Mouse (Mus musculus) stomach, embryonic 16.5 days (tissue): ENCODE data around the gene Tprn. TPM values are rescaled to one million over a fixed set of nuclear protein-coding genes. Genes with fewer than 3 reads are reported as not detected.

Source experiments
- polyA plus RNA-seq: library from polyadenylated mRNA; unstranded; fragments of >200 nt; fragmentation: Nextera tagmentation; extraction: Ambion mirVana; gene quantifications from 2 replicates; pipeline ENCODE4 v1.2.1, GENCODE M21; 2015

Gene Tprn
- polyA plus RNA-seq, 1 experiment from 2014 or later = 17.9 TPM

Other genes with a start within 250 kb of the Tprn start
- gene Nsmf, start 208.3 kb upstream of the Tprn start, polyA plus RNA-seq = 57.2 and 62.0 TPM in 2 replicates
- gene Entpd8, start 182.3 kb upstream of the Tprn start, polyA plus RNA-seq = 2.5 and 2.6 TPM in 2 replicates
- gene Noxa1, start 167.5 kb upstream of the Tprn start, polyA plus RNA-seq = 8.1 and 8.8 TPM in 2 replicates
- 9.9 and 11.0 TPM in 2 replicates for gene Nrarp, start 81.9 kb upstream of the Tprn start, polyA plus RNA-seq
- 16.8 and 19.2 TPM in 2 replicates for gene Tor4a, start 65.7 kb upstream of the Tprn start, polyA plus RNA-seq
- 102 and 109 TPM in 2 replicates for gene Nelfb, start 51.1 kb upstream of the Tprn start, polyA plus RNA-seq
- gene Stpg3, start 48.0 kb upstream of the Tprn start, polyA plus RNA-seq = 0.06 TPM in 1 of 2 replicates, not detected in the other
- gene Fam166a, start 43.9 kb upstream of the Tprn start, polyA plus RNA-seq = not detected in 2 replicates
- 631 and 720 TPM in 2 replicates for gene Tubb4b, start 37.9 kb upstream of the Tprn start, polyA plus RNA-seq
- gene Slc34a3, start 28.3 kb upstream of the Tprn start, polyA plus RNA-seq = 0.71 and 1.1 TPM in 2 replicates
- gene Rnf224, start 25.8 kb upstream of the Tprn start, polyA plus RNA-seq = 0.23 and 0.64 TPM in 2 replicates
- gene Rnf208, start 20.4 kb upstream of the Tprn start, polyA plus RNA-seq = 11.3 and 14.2 TPM in 2 replicates
- 66.0 and 120 TPM in 2 replicates for gene Cysrt1, start 20.2 kb upstream of the Tprn start, polyA plus RNA-seq
- 10.1 and 12.8 TPM in 2 replicates for gene AL732309.1, start 15.8 kb upstream of the Tprn start, polyA plus RNA-seq
- gene Tmem203, start 7.2 kb upstream of the Tprn start, polyA plus RNA-seq = 19.5 and 20.2 TPM in 2 replicates
- gene Ssna1, start 9.8 kb downstream of the Tprn start, polyA plus RNA-seq = 199 TPM in 2 replicates
- 123 and 134 TPM in 2 replicates for gene Anapc2, start 9.9 kb downstream of the Tprn start, polyA plus RNA-seq
- gene Tmem210, start 25.5 kb downstream of the Tprn start, polyA plus RNA-seq = not detected in 2 replicates
- gene Lrrc26, start 27.3 kb downstream of the Tprn start, polyA plus RNA-seq = 14.3 and 20.3 TPM in 2 replicates
- 2.0 and 2.3 TPM in 2 replicates for gene Grin1, start 56.6 kb downstream of the Tprn start, polyA plus RNA-seq
- gene Man1b1, start 69.7 kb downstream of the Tprn start, polyA plus RNA-seq = 46.0 and 47.0 TPM in 2 replicates
- 23.8 and 26.8 TPM in 2 replicates for gene Dpp7, start 93.7 kb downstream of the Tprn start, polyA plus RNA-seq
- gene Uap1l1, start 103.1 kb downstream of the Tprn start, polyA plus RNA-seq = 34.8 and 40.0 TPM in 2 replicates
- 30.7 and 35.9 TPM in 2 replicates for gene Sapcd2, start 109.7 kb downstream of the Tprn start, polyA plus RNA-seq
- 16.6 and 19.4 TPM in 2 replicates for gene Entpd2, start 133.3 kb downstream of the Tprn start, polyA plus RNA-seq
- gene Npdc1, start 136.7 kb downstream of the Tprn start, polyA plus RNA-seq = 54.9 and 66.1 TPM in 2 replicates
- gene Fut7, start 160.6 kb downstream of the Tprn start, polyA plus RNA-seq = 0.19 TPM in 1 of 2 replicates, not detected in the other
- gene Abca2, start 166.1 kb downstream of the Tprn start, polyA plus RNA-seq = 4.0 and 4.6 TPM in 2 replicates
- 60.5 and 113 TPM in 2 replicates for gene Clic3, start 194.2 kb downstream of the Tprn start, polyA plus RNA-seq
- gene Paxx, start 198.5 kb downstream of the Tprn start, polyA plus RNA-seq = 44.1 and 49.4 TPM in 2 replicates
- gene Ptgds, start 207.4 kb downstream of the Tprn start, polyA plus RNA-seq = 6.1 and 6.7 TPM in 2 replicates
- gene Lcn12, start 231.3 kb downstream of the Tprn start, polyA plus RNA-seq = not detected in 2 replicates
- gene Fbxw5, start 238.1 kb downstream of the Tprn start, polyA plus RNA-seq = 76.5 and 86.0 TPM in 2 replicates
- gene C8g, start 239.1 kb downstream of the Tprn start, polyA plus RNA-seq = 8.9 and 9.5 TPM in 2 replicates